8 mouse cellular contexts compared by ENCODE assay signal in genomic region chrX:48016906-48017601, GRCm38 (mm10). TPM values are rescaled to one million over a fixed set of nuclear protein-coding genes. Genes with fewer than 3 reads are reported as not detected.
DNase-seq lines count a peak whose midpoint lies in the region; ATAC-seq lines count a peak whose summit lies in the region.
"Had no signal": no experiment of that assay in that cellular context is flagged by ENCODE, and none has a peak within 500 bp of the region (broad histone marks: within the 10 kb centered on the region; RNA-seq: fewer than 3 reads in every experiment).

No protein-coding gene starts in this region.

- H3K4me2 ChIP-seq in forebrain, embryonic 11.5 days (ENCODE audit: low read depth, low read length, severe bottlenecking): 0 out of 2 replicates have a peak overlapping the region, but pooled peaks have one; percentile 8
- no peak overlapping the region for H3K4me2 ChIP-seq in hindbrain, embryonic 11.5 days (replicated peaks; ENCODE audit: low read depth, low read length)
- H3K4me2 ChIP-seq: heart, embryonic 15.5 days had no signal

- 0 out of 2 replicates have a peak, but pooled peaks cover 2% of the 10 kb centered on the region for H3K27me3 ChIP-seq in forebrain, embryonic 11.5 days (ENCODE audit: control insufficient read depth, insufficient read depth, low read length)
- peaks cover 7% of the 10 kb centered on the region; the same call in 1 of the 2 replicates for H3K27me3 ChIP-seq in hindbrain, embryonic 11.5 days (ENCODE audit: control insufficient read depth, insufficient read depth, low read length)

- peak overlapping the region; percentile 50; the same call in 1 of the 2 replicates for H3K27ac ChIP-seq in forebrain, embryonic 11.5 days (ENCODE audit: low read depth, low read length)
- no peak overlapping the region for H3K27ac ChIP-seq in hindbrain, embryonic 11.5 days (ENCODE audit: low read depth, low read length)
- H3K27ac ChIP-seq: heart, embryonic 15.5 days had no signal

- no peak overlapping the region for H3K4me3 ChIP-seq in forebrain, embryonic 11.5 days (ENCODE audit: low read depth, low read length)
- H3K4me3 ChIP-seq in hindbrain, embryonic 11.5 days (ENCODE audit: low read depth, low read length): no peak overlapping the region
- H3K4me3 ChIP-seq: heart, embryonic 15.5 days had no signal

- no peaks in the 10 kb centered on the region for H3K9me3 ChIP-seq in forebrain, embryonic 11.5 days (ENCODE audit: control insufficient read depth, low read length)
- no peaks in the 10 kb centered on the region for H3K9me3 ChIP-seq in hindbrain, embryonic 11.5 days (ENCODE audit: control insufficient read depth, low read length)
- H3K9me3 ChIP-seq: heart, embryonic 15.5 days had no signal

- WGBS in forebrain, embryonic 11.5 days: 47% methylated on average over 7 of the region's 7 CpGs
- WGBS in hindbrain, embryonic 11.5 days: 51% methylated on average over 7 of the region's 7 CpGs

- peak; percentile 84 for DNase-seq in forebrain, embryonic 11.5 days (ENCODE audit: low spot score)
- DNase-seq in hindbrain, embryonic 11.5 days (ENCODE audit: low spot score): peak; percentile 74
- peak; percentile 36 for DNase-seq in left cerebral cortex, postnatal 4 days
- DNase-seq in right cerebral cortex, postnatal 10 days (ENCODE audit: low spot score in 2 of 2): peak; percentile 73 to 81
- DNase-seq in gastrocnemius, postnatal 14 days: no peak
- DNase-seq in urinary bladder, postnatal 25 days (ENCODE audit: low spot score): no peak
- DNase-seq in Muller cell, postnatal 12 days (ENCODE audit: inconsistent ontology term): no peak

- H3K36me3 ChIP-seq in forebrain, embryonic 11.5 days (ENCODE audit: control insufficient read depth, insufficient read depth, low read length): no peaks in the 10 kb centered on the region
- H3K36me3 ChIP-seq in hindbrain, embryonic 11.5 days (ENCODE audit: control insufficient read depth, insufficient read depth, low read length): no peaks in the 10 kb centered on the region
- H3K36me3 ChIP-seq: heart, embryonic 15.5 days had no signal

- intact Hi-C loops in left cerebral cortex, postnatal 4 days (cut with DNase I): no loop called here
- intact Hi-C loops in gastrocnemius, postnatal 14 days (cut with DNase I; ENCODE audit: low total_unique reads): no loop called here

- peaks cover 2% of the 10 kb centered on the region; the same call in 1 of the 2 replicates for H3K4me1 ChIP-seq in forebrain, embryonic 11.5 days (replicated peaks; ENCODE audit: control insufficient read depth, insufficient read depth, low read length)
- H3K4me1 ChIP-seq in hindbrain, embryonic 11.5 days (replicated peaks; ENCODE audit: control insufficient read depth, insufficient read depth, low read length): no peaks in the 10 kb centered on the region
- H3K4me1 ChIP-seq: heart, embryonic 15.5 days had no signal

- peak; percentile 94 for ATAC-seq in forebrain, embryonic 11.5 days (replicated peaks; ENCODE audit: low FRiP score)
- ATAC-seq in hindbrain, embryonic 11.5 days (ENCODE audit: low FRiP score): peak; percentile 94

- H3K9ac ChIP-seq in forebrain, embryonic 11.5 days (ENCODE audit: low read length): no peak overlapping the region
- H3K9ac ChIP-seq in hindbrain, embryonic 11.5 days (ENCODE audit: low read depth, low read length): no peak overlapping the region
- H3K9ac ChIP-seq: heart, embryonic 15.5 days had no signal

RNA-seq across cellular contexts. Expression of gene Apln, which starts 17.6 kb away (rescaled TPM):
- polyA plus RNA-seq in forebrain, embryonic 11.5 days (2014; fragmentation: Nextera tagmentation; extraction: Ambion mirVana): 3.8 and 4.0 TPM in 2 replicates
- polyA plus RNA-seq in hindbrain, embryonic 11.5 days (2014; fragmentation: Nextera tagmentation; extraction: Ambion mirVana): 1.5 and 2.4 TPM in 2 replicates
- total RNA-seq in left cerebral cortex, postnatal 4 days (2021): 10 to 100 TPM in 1 of 2 experiments, 1 to 10 TPM in 1; 9.2 to 11.1 TPM
- 10 to 100 TPM in 1 of 2 experiments, 1 to 10 TPM in 1; 9.1 to 16.8 TPM for total RNA-seq in gastrocnemius, postnatal 14 days (2021)

Comparison
In these comparisons a context has a peak if more than half of its experiments do, and no peak if none do; other contexts are left out.
1. DNase-seq: peak in forebrain, embryonic 11.5 days (single experiment), hindbrain, embryonic 11.5 days (single experiment), left cerebral cortex, postnatal 4 days (single experiment) and right cerebral cortex, postnatal 10 days (2 of 2); none in gastrocnemius, postnatal 14 days (single experiment), urinary bladder, postnatal 25 days (single experiment) and Muller cell, postnatal 12 days (single experiment).